Mouse (Mus musculus): ENCODE data around the gene Tmcc2.

Gene Tmcc2

GRCm38 (mm10) chr1:132390691-132391579, at the start of gene Tmcc2:
Gene Tmcc2 (minus strand): TSS chr1:132391281.
- DNase-seq: peak; percentile 56

GRCm38 (mm10) chr1:132437389-132437788, 46.3 kb upstream of the Tmcc2 start:
- no peak for DNase-seq

- DNase-seq: no peak
These were observed 45.9 kb upstream of the Tmcc2 start for GRCm38 (mm10) chr1:132436960-132437359.

- DNase-seq: peak; percentile 43
These were observed 45.4 kb upstream of the Tmcc2 start for GRCm38 (mm10) chr1:132436320-132436958.

GRCm38 (mm10) chr1:132434032-132434431, 43.0 kb upstream of the Tmcc2 start:
- no peak for DNase-seq

- DNase-seq: no peak
These were observed 42.3 kb upstream of the Tmcc2 start for GRCm38 (mm10) chr1:132433349-132433748.

GRCm38 (mm10) chr1:132431716-132432115, 40.6 kb upstream of the Tmcc2 start:
- peak; percentile 69 for DNase-seq

GRCm38 (mm10) chr1:132430818-132431217, 39.7 kb upstream of the Tmcc2 start:
- DNase-seq: no peak

- no peak for DNase-seq
These were observed 34.5 kb upstream of the Tmcc2 start for GRCm38 (mm10) chr1:132425600-132425999.

- DNase-seq: no peak
These were observed 32.0 kb upstream of the Tmcc2 start for GRCm38 (mm10) chr1:132422912-132423696.

GRCm38 (mm10) chr1:132420662-132421061, 29.6 kb upstream of the Tmcc2 start:
- DNase-seq: no peak

- DNase-seq: no peak
These were observed 29.1 kb upstream of the Tmcc2 start for GRCm38 (mm10) chr1:132420206-132420605.

GRCm38 (mm10) chr1:132417319-132418251, 26.5 kb upstream of the Tmcc2 start, which contains the start of gene Dstyk:
Gene Dstyk (plus strand): TSS chr1:132417555.
- peak; percentile 97 for DNase-seq

GRCm38 (mm10) chr1:132416943-132417290, 25.8 kb upstream of the Tmcc2 start:
- no peak for DNase-seq

- no peak for DNase-seq
These were observed 25.3 kb upstream of the Tmcc2 start for GRCm38 (mm10) chr1:132416244-132416942.

GRCm38 (mm10) chr1:132410657-132411056, 19.6 kb upstream of the Tmcc2 start:
- no peak for DNase-seq

- DNase-seq: no peak
These were observed 10.8 kb upstream of the Tmcc2 start for GRCm38 (mm10) chr1:132401843-132402242.

GRCm38 (mm10) chr1:132400538-132400937, 9.5 kb upstream of the Tmcc2 start:
- no peak for DNase-seq

GRCm38 (mm10) chr1:132396705-132397104, 5.6 kb upstream of the Tmcc2 start:
- DNase-seq: no peak

GRCm38 (mm10) chr1:132392872-132393271, 1.8 kb upstream of the Tmcc2 start:
- DNase-seq: no peak

- DNase-seq: peak; percentile 82
These were observed 520 bp upstream of the Tmcc2 start for GRCm38 (mm10) chr1:132391580-132392022.

Data from kidney, postnatal 10 days (tissue).